Mouse (Mus musculus) olfactory bulb, adult 2 months (tissue): Measurements from ENCODE around the gene Urm1. TPM values are rescaled to one million over a fixed set of nuclear protein-coding genes. Genes with fewer than 3 reads are reported as not detected.
"Not testable (repeated sequence)": the region's sequence is repeated elsewhere in the genome, so short reads cannot be mapped to it uniquely, and the experiment has no call there.

ENCODE experiments used
- H3K27ac ChIP-seq: fragments of 200-500 bp; 2 replicates; pipeline ENCODE4 v1.5.1; 2012; ENCODE audit warnings: low read depth, low read length; ENCODE audit not compliant: insufficient read depth
- H3K4me1 ChIP-seq: fragments of 200-500 bp; 2 replicates; pipeline ENCODE4 v1.6.1; 2012; ENCODE audit warnings: low read length; ENCODE audit not compliant: control insufficient read depth, insufficient read depth
- H3K4me3 ChIP-seq: fragments of 200-500 bp; 2 replicates; pipeline ENCODE4 v1.5.1; 2012; ENCODE audit warnings: mild to moderate bottlenecking, low read depth, low read length, moderate library complexity; ENCODE audit not compliant: insufficient read depth
- CTCF ChIP-seq: fragments of 200-500 bp; IDR thresholded peaks from 2 replicates; pipeline ENCODE4 v1.5.1; 2012; ENCODE audit warnings: low read depth, mild to moderate bottlenecking, low read length, moderate library complexity; ENCODE audit not compliant: insufficient read depth
- POLR2A ChIP-seq: fragments of 200-500 bp; IDR thresholded peaks from 2 replicates; pipeline ENCODE4 v1.6.1; 2012; ENCODE audit warnings: mild to moderate bottlenecking, low read depth, low read length, moderate library complexity; ENCODE audit not compliant: insufficient read depth
- WGBS: fragments of 180-500 bp; shearing (Covaris S2); methylation state at CpG from one replicate; pipeline ENCODE4 v1.1.7; 2018; 5-methylcytosine and 5-hydroxymethylcytosine counted together
- polyA plus RNA-seq: library from polyadenylated mRNA; stranded (reverse); fragments of >200 nt; gene quantifications from 2 replicates; pipeline ENCODE4 v1.2.4, GENCODE M21; 2012; ENCODE audit warnings: low replicate concordance; ENCODE audit not compliant: missing spikeins, insufficient read depth, insufficient read length

The Urm1 gene
- polyA plus RNA-seq, 1 experiment = not detected

- H3K27ac ChIP-seq = no peak overlapping the region
- peaks cover 15% of the 10 kb centered on the region for H3K4me1 ChIP-seq
- TF ChIP-seq POLR2A (no peak), CTCF (no peak)
- H3K4me3 ChIP-seq = no peak overlapping the region
- WGBS = 91% methylated on average over 10 of the region's 10 CpGs
Observed at GRCm38 (mm10) chr2:29872581-29873295, 52.9 kb downstream of the Urm1 start.

GRCm38 (mm10) chr2:29873801-29874200, 53.9 kb downstream of the Urm1 start:
- H3K4me3 ChIP-seq = no peak overlapping the region
- no peak overlapping the region for H3K27ac ChIP-seq
- WGBS = 91% methylated on average over 4 of the region's 4 CpGs
- TF ChIP-seq CTCF (no peak), POLR2A (no peak)
- peaks cover 13% of the 10 kb centered on the region for H3K4me1 ChIP-seq

GRCm38 (mm10) chr2:29878061-29878460, 58.2 kb downstream of the Urm1 start:
- peaks cover 9% of the 10 kb centered on the region for H3K4me1 ChIP-seq
- WGBS = 68% methylated on average over 4 of the region's 4 CpGs
- no peak overlapping the region for H3K4me3 ChIP-seq
- TF ChIP-seq POLR2A = no peak
- no peak for TF ChIP-seq CTCF
- H3K27ac ChIP-seq = no peak overlapping the region

GRCm38 (mm10) chr2:29879191-29879590, 59.3 kb downstream of the Urm1 start:
- WGBS = 80% methylated on average over 8 of the region's 8 CpGs
- H3K4me3 ChIP-seq = no peak overlapping the region
- H3K27ac ChIP-seq = no peak overlapping the region
- TF ChIP-seq CTCF (no peak), POLR2A (no peak)
- peaks cover 9% of the 10 kb centered on the region for H3K4me1 ChIP-seq

GRCm38 (mm10) chr2:29879964-29880830, 60.3 kb downstream of the Urm1 start:
- Histone ChIP-seq H3K27ac (no peak overlapping the region), H3K4me3 (no peak overlapping the region), H3K4me1 (peaks cover 9% of the 10 kb centered on the region)
- TF ChIP-seq CTCF (no peak), POLR2A (no peak)
- 67% methylated on average over 17 of the region's 17 CpGs for whole genome bisulfite sequencing

- H3K4me3 ChIP-seq, H3K27ac ChIP-seq: not testable (repeated sequence)
- H3K4me1 ChIP-seq = peaks cover 18% of the 10 kb centered on the region
- 83% methylated on average over 9 of the region's 9 CpGs for WGBS
Observed at GRCm38 (mm10) chr2:29886659-29887292, 66.9 kb downstream of the Urm1 start.

GRCm38 (mm10) chr2:29889066-29889944, 69.4 kb downstream of the Urm1 start, which contains the start of gene Odf2:
TSS of gene Odf2 (plus strand) at chr2:29889221.
- H3K4me1 ChIP-seq = peaks cover 20% of the 10 kb centered on the region
- no peak for TF ChIP-seq CTCF
- TF ChIP-seq POLR2A = peak; percentile 1; the same call in 1 of the 2 replicates
- peak within 1 kb of the TSS; percentile 76 for H3K4me3 ChIP-seq
- peak within 1 kb of the TSS; percentile 79 for H3K27ac ChIP-seq
- WGBS = under 1% methylated on average over 70 of the region's 70 CpGs

- WGBS = under 1% methylated on average over 61 of the region's 61 CpGs
- no peak overlapping the region for H3K27ac ChIP-seq
- peak overlapping the region; percentile 76 for H3K4me3 ChIP-seq
- no peak; the same call in 1 of the 2 replicates for TF ChIP-seq POLR2A
- TF ChIP-seq CTCF = peak; percentile 13; the same call in 1 of the 2 replicates
- peaks cover 20% of the 10 kb centered on the region for H3K4me1 ChIP-seq
Observed at GRCm38 (mm10) chr2:29889991-29890833, 70.3 kb downstream of the Urm1 start.
